Mouse (Mus musculus): ENCODE measurements around the gene Klf12. TPM values are rescaled to one million over a fixed set of nuclear protein-coding genes. Genes with fewer than 3 reads are reported as not detected.

Gene Klf12
- polyA plus RNA-seq, 1 experiment: 1.6 TPM

- no peak overlapping the region for H3K27ac ChIP-seq (ENCODE audit: control insufficient read depth, insufficient read depth, low read length)
Measured at GRCm38 (mm10) chr14:100222260-100222659, 62.2 kb downstream of the Klf12 start.

GRCm38 (mm10) chr14:100215213-100215785, 69.2 kb downstream of the Klf12 start:
- Histone ChIP-seq H3K4me3 (ENCODE audit: control insufficient read depth, insufficient read depth, low read length) (no peak overlapping the region), H3K27ac (ENCODE audit: control insufficient read depth, insufficient read depth, low read length) (no peak overlapping the region), H3K36me3 (ENCODE audit: control insufficient read depth, insufficient read depth, low read length) (no peaks in the 10 kb centered on the region), H3K27me3 (ENCODE audit: control insufficient read depth, insufficient read depth, low read length) (no peaks in the 10 kb centered on the region), H3K4me1 (replicated peaks; ENCODE audit: control insufficient read depth, insufficient read depth, low read length) (no peaks in the 10 kb centered on the region)
- 86% methylated on average over 4 of the region's 4 CpGs for WGBS
- no peak for TF ChIP-seq CTCF (IDR thresholded peaks at IDR 0.05; ENCODE audit: borderline replicate concordance, control insufficient read depth, extremely low read depth, insufficient read depth, low read length, poor library complexity)
- no peak for TF ChIP-seq POLR2A (IDR thresholded peaks at IDR 0.05; ENCODE audit: control insufficient read depth, extremely low read depth, insufficient read depth, low read length, poor library complexity)
- no peak for DNase-seq

More at GRCm38 (mm10) chr14:100222260-100222659, 62.2 kb downstream of the Klf12 start:
- Histone ChIP-seq H3K4me1 (replicated peaks; ENCODE audit: control insufficient read depth, insufficient read depth, low read length) (no peaks in the 10 kb centered on the region), H3K36me3 (ENCODE audit: control insufficient read depth, insufficient read depth, low read length) (no peaks in the 10 kb centered on the region), H3K27me3 (ENCODE audit: control insufficient read depth, insufficient read depth, low read length) (no peaks in the 10 kb centered on the region), H3K4me3 (ENCODE audit: control insufficient read depth, insufficient read depth, low read length) (no peak overlapping the region)
- TF ChIP-seq CTCF (IDR thresholded peaks at IDR 0.05; ENCODE audit: borderline replicate concordance, control insufficient read depth, extremely low read depth, insufficient read depth, low read length, poor library complexity): no peak
- TF ChIP-seq POLR2A (IDR thresholded peaks at IDR 0.05; ENCODE audit: control insufficient read depth, extremely low read depth, insufficient read depth, low read length, poor library complexity): no peak
- DNase-seq: no peak
- WGBS: 80% methylated on average over 4 of the region's 4 CpGs

- DNase-seq: no peak
- no peaks in the 10 kb centered on the region for H3K27me3 ChIP-seq (ENCODE audit: control insufficient read depth, insufficient read depth, low read length)
- no peak overlapping the region for H3K4me3 ChIP-seq (ENCODE audit: control insufficient read depth, insufficient read depth, low read length)
- no peaks in the 10 kb centered on the region for H3K4me1 ChIP-seq (replicated peaks; ENCODE audit: control insufficient read depth, insufficient read depth, low read length)
- no peaks in the 10 kb centered on the region for H3K36me3 ChIP-seq (ENCODE audit: control insufficient read depth, insufficient read depth, low read length)
- WGBS: 67% methylated on average over 7 of the region's 7 CpGs
- TF ChIP-seq CTCF (IDR thresholded peaks at IDR 0.05; ENCODE audit: borderline replicate concordance, control insufficient read depth, extremely low read depth, insufficient read depth, low read length, poor library complexity): no peak
- no peak for TF ChIP-seq POLR2A (IDR thresholded peaks at IDR 0.05; ENCODE audit: control insufficient read depth, extremely low read depth, insufficient read depth, low read length, poor library complexity)
- no peak overlapping the region for H3K27ac ChIP-seq (ENCODE audit: control insufficient read depth, insufficient read depth, low read length)
Measured at GRCm38 (mm10) chr14:100213066-100213465, 71.4 kb downstream of the Klf12 start.

- TF ChIP-seq CTCF (IDR thresholded peaks at IDR 0.05; ENCODE audit: borderline replicate concordance, control insufficient read depth, extremely low read depth, insufficient read depth, low read length, poor library complexity) (no peak), POLR2A (IDR thresholded peaks at IDR 0.05; ENCODE audit: control insufficient read depth, extremely low read depth, insufficient read depth, low read length, poor library complexity) (no peak)
- Histone ChIP-seq H3K4me1 (replicated peaks; ENCODE audit: control insufficient read depth, insufficient read depth, low read length) (no peaks in the 10 kb centered on the region), H3K27me3 (ENCODE audit: control insufficient read depth, insufficient read depth, low read length) (no peaks in the 10 kb centered on the region), H3K27ac (ENCODE audit: control insufficient read depth, insufficient read depth, low read length) (no peak overlapping the region), H3K4me3 (ENCODE audit: control insufficient read depth, insufficient read depth, low read length) (no peak overlapping the region), H3K36me3 (ENCODE audit: control insufficient read depth, insufficient read depth, low read length) (no peaks in the 10 kb centered on the region)
- 91% methylated on average over 4 of the region's 4 CpGs for WGBS
- no peak for DNase-seq
Measured at GRCm38 (mm10) chr14:100211826-100212117, 72.7 kb downstream of the Klf12 start.

GRCm38 (mm10) chr14:100211036-100211825, 73.2 kb downstream of the Klf12 start:
- H3K4me3 ChIP-seq (ENCODE audit: control insufficient read depth, insufficient read depth, low read length): no peak overlapping the region
- DNase-seq: no peak
- WGBS: 30% methylated on average over 11 of the region's 11 CpGs
- no peaks in the 10 kb centered on the region for H3K36me3 ChIP-seq (ENCODE audit: control insufficient read depth, insufficient read depth, low read length)
- no peak for TF ChIP-seq POLR2A (IDR thresholded peaks at IDR 0.05; ENCODE audit: control insufficient read depth, extremely low read depth, insufficient read depth, low read length, poor library complexity)
- TF ChIP-seq CTCF (IDR thresholded peaks at IDR 0.05; ENCODE audit: borderline replicate concordance, control insufficient read depth, extremely low read depth, insufficient read depth, low read length, poor library complexity): no peak
- H3K4me1 ChIP-seq (replicated peaks; ENCODE audit: control insufficient read depth, insufficient read depth, low read length): no peaks in the 10 kb centered on the region
- no peak overlapping the region for H3K27ac ChIP-seq (ENCODE audit: control insufficient read depth, insufficient read depth, low read length)
- H3K27me3 ChIP-seq (ENCODE audit: control insufficient read depth, insufficient read depth, low read length): no peaks in the 10 kb centered on the region

GRCm38 (mm10) chr14:100209814-100210419, 74.6 kb downstream of the Klf12 start:
- WGBS: 61% methylated on average over 12 of the region's 12 CpGs
- TF ChIP-seq POLR2A (IDR thresholded peaks at IDR 0.05; ENCODE audit: control insufficient read depth, extremely low read depth, insufficient read depth, low read length, poor library complexity) (no peak), CTCF (IDR thresholded peaks at IDR 0.05; ENCODE audit: borderline replicate concordance, control insufficient read depth, extremely low read depth, insufficient read depth, low read length, poor library complexity) (no peak)
- DNase-seq: no peak
- Histone ChIP-seq H3K36me3 (ENCODE audit: control insufficient read depth, insufficient read depth, low read length) (no peaks in the 10 kb centered on the region), H3K4me1 (replicated peaks; ENCODE audit: control insufficient read depth, insufficient read depth, low read length) (no peaks in the 10 kb centered on the region), H3K27ac (ENCODE audit: control insufficient read depth, insufficient read depth, low read length) (no peak overlapping the region), H3K27me3 (ENCODE audit: control insufficient read depth, insufficient read depth, low read length) (no peaks in the 10 kb centered on the region), H3K4me3 (ENCODE audit: control insufficient read depth, insufficient read depth, low read length) (no peak overlapping the region)

All from thymus, adult 2 months (tissue).